Mouse (Mus musculus): Measurements from ENCODE around the gene Igf2. TPM values are rescaled to one million over a fixed set of nuclear protein-coding genes. Genes with fewer than 3 reads are reported as not detected.
A peak's percentile ranks its signal among the peaks of the same experiment; 100 is the strongest.

Igf2 gene
- polyA plus RNA-seq, 1 experiment from 2014 or later, result 151 TPM

DNA sequence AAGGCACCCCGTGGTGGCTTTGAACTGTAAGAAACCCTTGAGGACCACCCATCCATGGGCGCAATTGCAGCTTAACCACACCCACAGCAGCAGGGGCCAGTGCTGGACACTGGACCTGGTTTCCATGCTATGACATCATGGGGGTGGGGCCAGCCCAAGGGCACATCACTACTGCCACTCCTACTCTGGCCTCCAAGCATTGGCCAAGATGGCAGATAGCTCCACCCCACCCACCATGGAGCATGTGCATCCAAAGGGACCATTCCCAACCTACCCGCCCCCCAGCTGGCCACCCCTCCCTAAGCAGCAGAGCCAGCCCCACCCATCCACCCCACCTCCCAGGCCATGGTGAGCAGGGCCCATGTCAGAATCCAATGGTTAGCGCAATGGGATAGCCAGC is 10.6 kb downstream of the Igf2 start:
- WGBS, result 35% methylated on average over 4 of the region's 4 CpGs
- no peak for DNase-seq (ENCODE audit: low spot score)
- Histone ChIP-seq H3K27ac (replicated peaks) (no peak overlapping the region), H3K9me3 (replicated peaks) (no peaks in the 10 kb centered on the region), H3K4me1 (peaks cover 68% of the 10 kb centered on the region), H3K36me3 (no peaks in the 10 kb centered on the region), H3K27me3 (ENCODE audit: low read depth, poor library complexity, severe bottlenecking) (peaks cover 100% of the 10 kb centered on the region), H3K4me3 (peak overlapping the region; percentile 11; the same call in 1 of the 2 replicates)

DNA sequence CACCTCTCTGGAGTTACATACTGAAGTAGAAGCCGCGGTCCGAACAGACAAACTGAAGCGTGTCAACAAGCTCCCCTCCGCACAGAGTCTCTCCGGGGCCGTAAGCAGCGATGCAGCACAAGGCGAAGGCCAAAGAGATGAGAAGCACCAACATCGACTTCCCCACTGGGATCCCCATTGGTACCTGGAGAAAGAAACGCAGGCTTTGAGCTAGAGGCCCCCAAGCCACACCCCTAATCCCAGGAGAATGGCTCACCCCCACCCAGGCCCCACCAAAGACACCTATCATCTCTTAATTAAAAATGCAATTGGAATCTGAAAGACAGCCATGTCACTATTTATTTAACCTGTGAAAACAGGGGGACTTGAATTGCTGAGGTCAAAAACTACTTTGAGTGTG is 11.0 kb downstream of the Igf2 start:
- DNase-seq (ENCODE audit: low spot score), result no peak
- Histone ChIP-seq H3K9me3 (replicated peaks) (no peaks in the 10 kb centered on the region), H3K4me1 (peaks cover 64% of the 10 kb centered on the region), H3K36me3 (no peaks in the 10 kb centered on the region), H3K27me3 (ENCODE audit: low read depth, poor library complexity, severe bottlenecking) (peaks cover 100% of the 10 kb centered on the region), H3K4me3 (peak overlapping the region; percentile 14; the same call in 1 of the 2 replicates), H3K27ac (replicated peaks) (no peak overlapping the region)
- 10% methylated on average over 11 of the region's 11 CpGs for WGBS

DNA sequence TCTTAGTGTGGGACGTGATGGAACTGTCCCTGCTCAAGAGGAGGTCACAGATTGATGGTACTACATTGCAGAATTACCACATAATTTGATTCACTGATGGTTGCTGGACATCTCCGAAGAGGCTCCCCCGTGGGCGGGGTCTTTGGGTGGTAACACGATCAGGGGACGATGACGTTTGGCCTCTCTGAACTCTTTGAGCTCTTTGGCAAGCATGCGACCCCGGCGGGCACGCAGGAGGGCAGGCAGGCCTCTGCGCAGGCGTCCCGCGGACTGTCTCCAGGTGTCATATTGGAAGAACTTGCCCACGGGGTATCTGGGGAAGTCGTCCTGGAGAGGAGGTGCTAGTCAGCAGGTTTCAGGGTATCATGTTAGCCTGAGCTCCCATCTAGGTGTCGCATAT is 12.9 kb downstream of the Igf2 start:
- no peak for DNase-seq (ENCODE audit: low spot score)
- Histone ChIP-seq H3K4me3 (peak overlapping the region; percentile 11; the same call in 1 of the 2 replicates), H3K9me3 (replicated peaks) (no peaks in the 10 kb centered on the region), H3K36me3 (no peaks in the 10 kb centered on the region), H3K27ac (replicated peaks) (no peak overlapping the region), H3K4me1 (peaks cover 45% of the 10 kb centered on the region), H3K27me3 (ENCODE audit: low read depth, poor library complexity, severe bottlenecking) (peaks cover 84% of the 10 kb centered on the region)
- WGBS, result 7% methylated on average over 18 of the region's 18 CpGs

DNA sequence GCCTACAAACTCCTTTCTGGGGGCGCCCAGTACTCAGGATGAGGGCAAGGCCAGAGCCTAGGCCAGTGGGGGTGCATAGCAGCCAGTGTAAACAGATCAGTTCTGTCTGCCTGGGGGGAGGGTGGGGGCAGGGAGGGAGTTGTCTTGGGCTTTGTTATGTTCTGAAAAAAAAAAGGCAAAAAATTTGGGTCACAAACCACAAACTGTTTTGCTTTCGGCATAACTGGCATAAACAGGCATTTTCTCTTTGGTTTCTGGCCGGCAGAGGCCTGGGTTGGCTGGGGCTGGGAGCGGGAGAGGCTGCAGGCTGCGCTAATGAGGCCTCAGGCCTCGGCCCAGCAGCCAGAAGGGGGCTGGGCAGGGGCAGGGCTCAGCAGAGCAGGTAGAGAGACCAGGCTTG is 19.9 kb downstream of the Igf2 start:
- Histone ChIP-seq H3K36me3 (no peaks in the 10 kb centered on the region), H3K27ac (replicated peaks) (no peak overlapping the region), H3K4me3 (no peak overlapping the region), H3K27me3 (ENCODE audit: low read depth, poor library complexity, severe bottlenecking) (peaks cover 17% of the 10 kb centered on the region), H3K9me3 (replicated peaks) (peaks cover 4% of the 10 kb centered on the region; the same call in 1 of the 2 replicates), H3K4me1 (no peaks in the 10 kb centered on the region; the same call in 1 of the 2 replicates)
- 22% methylated on average over 6 of the region's 6 CpGs for WGBS
- no peak for DNase-seq (ENCODE audit: low spot score)

DNA sequence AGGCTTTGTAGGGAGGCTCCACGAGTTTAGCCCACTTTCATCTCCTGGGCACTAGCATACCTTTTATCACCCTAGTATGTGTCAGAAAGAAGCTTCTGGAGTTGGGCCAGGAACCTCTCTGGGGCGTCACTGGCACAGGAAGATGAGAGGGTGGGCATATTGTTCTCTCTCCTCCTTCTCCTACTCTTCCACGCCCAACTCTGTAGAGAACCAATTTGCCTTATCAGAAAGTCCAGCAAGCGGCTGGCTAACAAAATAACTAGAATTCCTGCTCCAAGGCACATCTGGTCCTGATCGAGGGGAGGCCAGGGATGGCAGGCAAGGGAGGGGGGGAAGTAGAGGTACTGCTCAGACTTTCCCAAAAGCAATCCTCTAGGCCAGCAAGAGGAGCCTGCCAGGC is 21.6 kb downstream of the Igf2 start:
- no peak for DNase-seq (ENCODE audit: low spot score)
- no peak overlapping the region for H3K27ac ChIP-seq (replicated peaks)

DNA sequence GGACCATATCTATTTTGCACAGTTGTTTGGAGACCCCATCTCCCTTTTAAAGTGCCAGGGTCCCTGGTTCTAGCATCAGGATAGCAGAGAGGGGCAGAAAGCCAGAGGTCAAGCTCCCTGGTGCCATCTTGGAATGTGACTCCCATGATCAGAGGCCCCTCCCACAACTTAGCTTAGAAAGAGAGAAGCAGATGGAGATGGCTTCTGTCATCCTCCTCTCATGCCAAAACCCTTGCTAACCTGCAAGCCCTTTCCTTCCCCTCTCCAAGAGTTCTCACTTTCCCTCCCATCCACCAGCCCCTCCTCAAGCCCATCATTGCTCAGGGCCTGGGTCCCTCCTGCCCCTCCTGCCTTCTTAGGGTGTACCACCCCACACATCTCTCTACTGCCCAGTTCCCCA is 30.4 kb downstream of the Igf2 start:
- no peak for DNase-seq (ENCODE audit: low spot score)

More for the DNA sequence above, 21.6 kb downstream of the Igf2 start:
- H3K4me1 ChIP-seq, result no peaks in the 10 kb centered on the region; the same call in 1 of the 2 replicates
- 56% methylated on average over 5 of the region's 5 CpGs for WGBS
- H3K4me3 ChIP-seq, result no peak overlapping the region
- peaks cover 4% of the 10 kb centered on the region; the same call in 1 of the 2 replicates for H3K27me3 ChIP-seq (ENCODE audit: low read depth, poor library complexity, severe bottlenecking)
- no peaks in the 10 kb centered on the region for H3K36me3 ChIP-seq
- peaks cover 4% of the 10 kb centered on the region; the same call in 1 of the 2 replicates for H3K9me3 ChIP-seq (replicated peaks)

DNA sequence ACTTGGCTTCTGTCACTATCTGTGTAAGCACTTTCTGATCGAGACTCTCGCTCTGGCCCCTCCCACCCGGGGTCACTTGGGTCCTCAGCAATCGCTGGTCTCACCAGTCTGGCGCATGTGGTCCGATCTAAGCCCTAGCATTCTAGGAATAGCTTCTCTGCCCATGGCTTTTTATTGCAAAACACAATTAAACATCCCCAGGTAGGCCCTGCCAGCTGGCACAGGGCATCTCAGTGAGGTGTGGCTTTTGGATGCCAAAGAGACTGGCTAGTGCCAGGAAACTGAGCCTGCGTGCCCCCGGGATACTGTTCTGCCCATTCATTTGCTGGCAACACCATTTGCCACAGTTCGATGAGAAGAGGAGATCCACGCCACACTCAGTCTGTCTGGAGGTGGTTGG is 35.9 kb downstream of the Igf2 start:
- Histone ChIP-seq H3K4me1 (peaks cover 4% of the 10 kb centered on the region; the same call in 1 of the 2 replicates), H3K9me3 (replicated peaks) (no peaks in the 10 kb centered on the region), H3K27me3 (ENCODE audit: low read depth, poor library complexity, severe bottlenecking) (no peaks in the 10 kb centered on the region), H3K36me3 (no peaks in the 10 kb centered on the region), H3K4me3 (no peak overlapping the region), H3K27ac (replicated peaks) (no peak overlapping the region)
- 85% methylated on average over 10 of the region's 10 CpGs for WGBS
- no peak for DNase-seq (ENCODE audit: low spot score)

More for the DNA sequence above, 30.4 kb downstream of the Igf2 start:
- Histone ChIP-seq H3K27ac (replicated peaks) (no peak overlapping the region), H3K4me3 (no peak overlapping the region), H3K9me3 (replicated peaks) (no peaks in the 10 kb centered on the region), H3K36me3 (no peaks in the 10 kb centered on the region), H3K27me3 (ENCODE audit: low read depth, poor library complexity, severe bottlenecking) (no peaks in the 10 kb centered on the region), H3K4me1 (peaks cover 16% of the 10 kb centered on the region)

DNA sequence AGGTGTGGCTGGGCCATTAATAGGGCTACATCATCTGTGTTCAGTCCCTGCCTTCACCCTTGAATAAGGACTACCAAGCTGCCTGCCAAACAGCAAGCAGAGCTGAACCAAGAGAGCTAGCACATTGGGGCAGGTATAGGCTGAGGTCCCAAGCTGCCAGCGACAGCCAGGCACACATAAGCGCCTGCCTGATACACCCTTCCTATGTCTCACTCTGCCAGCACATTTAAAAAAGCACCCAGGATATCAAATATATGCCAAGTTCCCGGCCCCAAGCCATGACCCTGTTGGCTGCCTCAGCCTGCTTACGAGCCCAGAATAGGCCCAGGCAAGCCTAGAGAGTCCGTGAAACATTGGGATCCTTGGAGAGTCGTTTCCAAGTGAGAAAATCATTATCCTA is 36.8 kb downstream of the Igf2 start:
- Histone ChIP-seq H3K36me3 (no peaks in the 10 kb centered on the region), H3K27me3 (ENCODE audit: low read depth, poor library complexity, severe bottlenecking) (no peaks in the 10 kb centered on the region), H3K4me1 (no peaks in the 10 kb centered on the region), H3K27ac (replicated peaks) (no peak overlapping the region), H3K4me3 (no peak overlapping the region), H3K9me3 (replicated peaks) (no peaks in the 10 kb centered on the region)
- no peak for DNase-seq (ENCODE audit: low spot score)
- 90% methylated on average over 6 of the region's 6 CpGs for WGBS

DNA sequence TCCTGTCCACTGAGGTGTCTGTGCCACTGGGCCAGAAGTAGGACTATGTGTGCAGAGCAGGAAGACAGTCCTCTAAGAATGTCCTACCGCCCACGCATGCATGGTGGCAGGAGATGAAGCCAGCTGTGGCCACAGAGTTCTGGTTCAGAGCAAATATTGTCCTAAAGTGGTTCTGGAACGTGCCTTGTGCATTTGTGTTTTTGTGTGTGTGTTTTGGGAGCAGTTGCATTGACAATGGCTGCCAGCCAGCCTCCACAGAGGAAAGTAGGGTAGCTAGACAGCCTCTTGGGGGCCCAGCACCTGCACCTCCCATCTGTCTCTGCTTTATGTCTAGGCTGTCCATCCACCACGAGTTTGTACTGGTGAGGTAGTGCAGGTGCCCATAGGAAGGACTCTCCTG is 44.4 kb downstream of the Igf2 start:
- DNase-seq (ENCODE audit: low spot score), result no peak
- Histone ChIP-seq H3K9me3 (replicated peaks) (no peaks in the 10 kb centered on the region), H3K4me1 (no peaks in the 10 kb centered on the region), H3K4me3 (no peak overlapping the region), H3K27me3 (ENCODE audit: low read depth, poor library complexity, severe bottlenecking) (no peaks in the 10 kb centered on the region), H3K27ac (replicated peaks) (no peak overlapping the region), H3K36me3 (no peaks in the 10 kb centered on the region)
- WGBS, result 84% methylated on average over 4 of the region's 4 CpGs

DNA sequence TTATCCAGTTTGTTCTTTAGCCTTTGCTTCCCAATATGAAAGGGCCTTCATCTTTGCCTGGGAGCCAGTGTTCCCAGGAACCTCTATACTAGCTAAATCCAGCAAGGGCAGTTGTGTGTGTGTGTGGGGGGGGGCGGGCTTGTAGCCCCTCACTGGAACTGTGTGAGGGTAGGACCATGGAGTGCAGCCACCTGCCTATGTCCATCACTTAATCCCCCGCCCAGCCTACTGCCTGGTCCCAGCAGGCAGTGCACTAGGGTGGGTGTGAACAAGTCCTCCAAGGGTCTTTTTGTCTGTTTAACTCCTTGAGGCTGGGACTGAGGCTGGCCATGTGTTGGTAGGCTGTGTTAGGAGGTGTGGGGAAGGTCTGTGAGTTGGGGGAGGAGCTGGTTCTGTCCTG is 53.5 kb downstream of the Igf2 start:
- Histone ChIP-seq H3K4me1 (peaks cover 25% of the 10 kb centered on the region), H3K27ac (replicated peaks) (no peak overlapping the region), H3K27me3 (ENCODE audit: low read depth, poor library complexity, severe bottlenecking) (peaks cover 8% of the 10 kb centered on the region; the same call in 1 of the 2 replicates), H3K9me3 (replicated peaks) (no peaks in the 10 kb centered on the region), H3K36me3 (no peaks in the 10 kb centered on the region), H3K4me3 (no peak overlapping the region)
- no peak for DNase-seq (ENCODE audit: low spot score)
- 69% methylated on average over 2 of the region's 2 CpGs for WGBS

DNA sequence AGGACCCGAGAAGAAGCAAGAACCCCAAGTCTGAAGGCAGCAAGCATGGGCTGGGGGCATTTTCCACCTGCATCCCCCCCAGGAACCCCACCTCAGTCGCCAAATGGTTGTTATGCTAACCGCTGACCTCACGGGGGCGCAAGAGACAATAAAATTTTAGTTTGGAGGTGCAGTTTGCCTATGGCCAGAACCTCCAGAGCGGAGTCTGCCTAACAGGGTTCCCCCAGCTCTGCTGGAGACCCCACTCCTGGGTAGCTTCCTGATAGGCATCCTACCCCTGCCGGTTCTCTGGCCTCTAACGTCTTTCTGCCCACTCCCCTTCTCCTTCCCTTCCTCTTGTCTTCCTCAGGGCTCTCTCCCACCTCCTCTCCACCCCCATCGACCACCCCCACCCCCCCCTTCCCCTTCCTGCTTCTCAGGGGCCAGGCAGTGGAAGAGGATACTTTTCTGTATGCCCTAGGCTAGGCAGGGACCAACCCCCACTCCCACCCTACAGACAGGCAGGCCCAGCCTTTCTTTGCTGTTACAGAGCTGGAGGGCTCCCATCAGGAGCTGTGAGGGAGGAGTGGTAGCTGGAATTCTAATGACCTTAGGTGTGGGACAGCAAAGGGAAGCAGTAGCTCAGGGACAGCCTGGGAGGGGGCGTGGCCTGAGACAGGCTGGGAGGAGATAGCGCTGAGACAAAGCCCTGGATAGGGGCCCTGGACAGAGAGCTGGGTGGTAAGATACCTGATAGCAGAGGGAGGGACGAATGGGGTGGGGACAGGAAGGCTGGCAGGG is 55.8 kb downstream of the Igf2 start:
- peaks cover 8% of the 10 kb centered on the region; the same call in 1 of the 2 replicates for H3K27me3 ChIP-seq (ENCODE audit: low read depth, poor library complexity, severe bottlenecking)
- H3K36me3 ChIP-seq, result no peaks in the 10 kb centered on the region
- H3K4me1 ChIP-seq, result peaks cover 25% of the 10 kb centered on the region
- DNase-seq (ENCODE audit: low spot score), result peak; percentile 76
- WGBS, result under 1% methylated on average over 12 of the region's 12 CpGs
- no peaks in the 10 kb centered on the region for H3K9me3 ChIP-seq (replicated peaks)
- peak overlapping the region; percentile 88 for H3K27ac ChIP-seq (replicated peaks)
- peak overlapping the region; percentile 40 for H3K4me3 ChIP-seq

DNA sequence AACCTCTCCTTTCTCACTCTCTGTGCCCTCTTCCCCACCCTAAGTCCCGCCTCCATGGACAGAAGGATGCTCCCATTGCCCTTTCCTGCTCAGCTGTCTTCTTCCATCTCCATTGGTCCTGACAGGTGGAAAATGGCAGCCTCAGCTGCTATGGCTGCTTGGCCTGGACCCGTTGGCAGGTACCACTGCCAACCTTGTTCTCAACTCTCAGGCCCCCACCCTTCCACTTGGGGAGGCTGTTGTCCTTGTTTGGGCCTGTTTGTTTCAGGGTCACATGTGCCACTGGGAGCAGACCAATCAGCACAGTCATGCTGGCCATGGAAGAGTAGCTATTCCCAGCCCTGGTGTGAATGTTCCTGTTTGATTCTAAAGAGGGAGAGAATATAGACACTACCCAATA is 65.7 kb downstream of the Igf2 start:
- WGBS, result 97% methylated on average over 2 of the region's 2 CpGs
- DNase-seq (ENCODE audit: low spot score), result no peak

More for the DNA sequence above, 65.7 kb downstream of the Igf2 start:
- Histone ChIP-seq H3K27me3 (ENCODE audit: low read depth, poor library complexity, severe bottlenecking) (no peaks in the 10 kb centered on the region), H3K36me3 (no peaks in the 10 kb centered on the region), H3K4me3 (no peak overlapping the region), H3K4me1 (peaks cover 3% of the 10 kb centered on the region; the same call in 1 of the 2 replicates), H3K9me3 (replicated peaks) (no peaks in the 10 kb centered on the region), H3K27ac (replicated peaks) (no peak overlapping the region)

Measured in midbrain, embryonic 10.5 days (tissue).